Mouse (Mus musculus) testis, adult 2 months (tissue): ENCODE measurements around the gene Aqp7. TPM values are rescaled to one million over a fixed set of nuclear protein-coding genes. Genes with fewer than 3 reads are reported as not detected.

Experiments
- H3K27ac ChIP-seq: fragments of 200-500 bp; 2 replicates; pipeline ENCODE4 v1.5.1; 2012; ENCODE audit warnings: low read depth, low read length; ENCODE audit not compliant: control insufficient read depth, insufficient read depth
- H3K27me3 ChIP-seq: fragments of 200-500 bp; 2 replicates; pipeline ENCODE4 v1.6.1; 2012; ENCODE audit warnings: mild to moderate bottlenecking, low read length, moderate library complexity; ENCODE audit not compliant: control insufficient read depth, insufficient read depth
- H3K36me3 ChIP-seq: fragments of 200-500 bp; 2 replicates; pipeline ENCODE4 v1.6.1; 2012; ENCODE audit warnings: mild to moderate bottlenecking, low read length; ENCODE audit not compliant: control insufficient read depth, insufficient read depth
- H3K4me1 ChIP-seq: fragments of 200-500 bp; 2 replicates; pipeline ENCODE4 v1.6.1; 2012; ENCODE audit warnings: low read length; ENCODE audit not compliant: control insufficient read depth, insufficient read depth
- H3K4me3 ChIP-seq: fragments of 200-500 bp; 2 replicates; pipeline ENCODE4 v1.5.1; 2012; ENCODE audit warnings: low read depth, mild to moderate bottlenecking, low read length, moderate library complexity, mixed read lengths; ENCODE audit not compliant: control insufficient read depth
- CTCF ChIP-seq: fragments of 200-500 bp; IDR thresholded peaks from 2 replicates; pipeline ENCODE4 v1.5.1; 2012; ENCODE audit warnings: low read depth, mild to moderate bottlenecking, inconsistent platforms, low read length, moderate library complexity; ENCODE audit not compliant: control insufficient read depth, insufficient read depth, insufficient replicate concordance
- POLR2A ChIP-seq: fragments of 200-500 bp; IDR thresholded peaks from 2 replicates; pipeline ENCODE4 v1.6.1; 2012; ENCODE audit warnings: low read depth, mild to moderate bottlenecking, inconsistent platforms, low read length, moderate library complexity; ENCODE audit not compliant: control insufficient read depth
- polyA plus RNA-seq: library from polyadenylated mRNA; depleted of rRNA; stranded (reverse); fragments of >200 nt; gene quantifications from 2 replicates; pipeline ENCODE4 v1.2.3, GENCODE M21; 2012; rRNA removed

The Aqp7 gene
- polyA plus RNA-seq, 1 experiment = 174 TPM

DNA sequence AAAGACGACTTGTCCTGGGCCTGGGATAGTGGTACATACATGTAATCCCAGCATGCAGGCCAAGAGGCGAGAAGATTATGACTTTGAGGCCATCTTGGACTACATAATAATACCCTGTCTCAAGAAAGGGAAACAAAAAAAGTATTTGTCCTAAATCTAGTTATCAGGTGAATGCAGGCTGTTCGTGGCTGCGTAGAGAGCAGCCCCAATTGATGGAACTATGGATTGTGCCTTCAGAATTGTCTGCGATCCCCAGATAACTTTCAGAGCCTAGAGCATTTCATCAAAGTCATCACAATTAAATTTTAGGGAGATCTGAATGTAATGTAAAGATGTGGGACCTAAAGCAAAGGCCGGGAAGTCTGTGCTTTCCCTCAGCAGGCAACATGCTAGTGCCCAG is 51.6 kb downstream of the Aqp7 start:
- Histone ChIP-seq H3K36me3 (peaks cover 1% of the 10 kb centered on the region; the same call in 1 of the 2 replicates), H3K27me3 (no peaks in the 10 kb centered on the region), H3K27ac (no peak overlapping the region), H3K4me3 (no peak overlapping the region), H3K4me1 (no peaks in the 10 kb centered on the region; the same call in 1 of the 2 replicates)
- TF ChIP-seq POLR2A (no peak), CTCF (no peak)

DNA sequence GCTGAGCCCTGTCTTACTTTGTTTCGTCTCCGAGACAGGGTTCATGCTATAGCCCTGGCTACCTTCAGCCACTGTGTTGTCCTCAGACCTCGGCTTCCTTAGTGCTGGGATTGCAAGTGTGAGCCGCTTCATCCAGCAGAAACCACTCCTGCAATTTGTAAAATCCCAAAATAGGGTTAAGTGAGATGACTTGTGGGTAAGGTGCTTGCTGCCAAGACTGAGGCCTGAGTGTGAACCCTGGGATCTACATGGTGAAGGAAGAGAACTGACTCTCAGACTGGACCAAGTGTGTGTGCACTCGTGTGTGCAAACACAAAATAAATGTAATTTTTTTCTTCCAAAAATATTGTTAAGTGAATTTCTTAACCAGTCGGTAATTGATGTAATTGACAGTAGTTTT is 58.3 kb downstream of the Aqp7 start:
- H3K36me3 ChIP-seq = peaks cover 2% of the 10 kb centered on the region

GRCm38 (mm10) chr4:40983686-40984085 is 64.3 kb downstream of the Aqp7 start:
- H3K4me1 ChIP-seq = no peaks in the 10 kb centered on the region
- H3K27ac ChIP-seq = no peak overlapping the region
- peaks cover 2% of the 10 kb centered on the region for H3K36me3 ChIP-seq
- TF ChIP-seq POLR2A (no peak), CTCF (no peak)
- H3K4me3 ChIP-seq = no peak overlapping the region
- no peaks in the 10 kb centered on the region for H3K27me3 ChIP-seq

More for the DNA sequence above, 58.3 kb downstream of the Aqp7 start:
- no peaks in the 10 kb centered on the region for H3K4me1 ChIP-seq
- H3K27me3 ChIP-seq = no peaks in the 10 kb centered on the region
- H3K27ac ChIP-seq = no peak overlapping the region
- H3K4me3 ChIP-seq = no peak overlapping the region
- TF ChIP-seq POLR2A (no peak), CTCF (no peak)

Other genes with a start within 250 kb of the Aqp7 start
- gene B4galt1, start 194.1 kb downstream of the Aqp7 start, polyA plus RNA-seq = 9.7 and 10.3 TPM in 2 replicates
- 5.1 and 11.1 TPM in 2 replicates for gene Spink4, start 128.1 kb downstream of the Aqp7 start, polyA plus RNA-seq
- gene Bag1, start 99.8 kb downstream of the Aqp7 start, polyA plus RNA-seq = 229 and 254 TPM in 2 replicates
- 18.0 and 19.0 TPM in 2 replicates for gene Chmp5, start 99.7 kb downstream of the Aqp7 start, polyA plus RNA-seq
- 28.2 and 29.5 TPM in 2 replicates for gene Nfx1, start 77.2 kb downstream of the Aqp7 start, polyA plus RNA-seq
- gene Aqp3, start 50.0 kb upstream of the Aqp7 start, polyA plus RNA-seq = 5.2 and 6.7 TPM in 2 replicates
- gene Nol6, start 76.3 kb upstream of the Aqp7 start, polyA plus RNA-seq = 14.0 and 15.9 TPM in 2 replicates
- 17.7 and 18.8 TPM in 2 replicates for gene Ube2r2, start 87.6 kb upstream of the Aqp7 start, polyA plus RNA-seq
- 201 and 203 TPM in 2 replicates for gene Ubap2, start 227.0 kb upstream of the Aqp7 start, polyA plus RNA-seq